Mouse (Mus musculus) granulocyte monocyte progenitor cell, adult 5-6 weeks (primary cell): ENCODE measurements around the gene Gabarap. TPM values are rescaled to one million over a fixed set of nuclear protein-coding genes. Genes with fewer than 3 reads are reported as not detected.
"Not testable (repeated sequence)": the region's sequence is repeated elsewhere in the genome, so short reads cannot be mapped to it uniquely, and the experiment has no call there.

Experiments
- ATAC-seq: replicated peaks from 2 replicates; pipeline ENCODE4 v1.8.0; 2016; ENCODE audit warnings: mild to moderate bottlenecking, moderate TSS enrichment, inconsistent platforms; ENCODE audit not compliant: poor library complexity, severe bottlenecking
- total RNA-seq, 2 experiments: library from RNA; stranded (forward) in 1 of 2; stranded (reverse) in 1 of 2; fragments of 200-712, 200-1000 nt in 1 of 2; fragments of >200 nt in 1 of 2; fragmentation: Nextera tagmentation in 1 of 2; gene quantifications; 2 replicates each; pipeline ENCODE4 v1.2.3; 2014 to 2017

Gabarap gene
- total RNA-seq (2014; fragmentation: Nextera tagmentation) (288 and 367 TPM in 2 replicates), total RNA-seq (2017) (239 and 250 TPM in 2 replicates)

DNA sequence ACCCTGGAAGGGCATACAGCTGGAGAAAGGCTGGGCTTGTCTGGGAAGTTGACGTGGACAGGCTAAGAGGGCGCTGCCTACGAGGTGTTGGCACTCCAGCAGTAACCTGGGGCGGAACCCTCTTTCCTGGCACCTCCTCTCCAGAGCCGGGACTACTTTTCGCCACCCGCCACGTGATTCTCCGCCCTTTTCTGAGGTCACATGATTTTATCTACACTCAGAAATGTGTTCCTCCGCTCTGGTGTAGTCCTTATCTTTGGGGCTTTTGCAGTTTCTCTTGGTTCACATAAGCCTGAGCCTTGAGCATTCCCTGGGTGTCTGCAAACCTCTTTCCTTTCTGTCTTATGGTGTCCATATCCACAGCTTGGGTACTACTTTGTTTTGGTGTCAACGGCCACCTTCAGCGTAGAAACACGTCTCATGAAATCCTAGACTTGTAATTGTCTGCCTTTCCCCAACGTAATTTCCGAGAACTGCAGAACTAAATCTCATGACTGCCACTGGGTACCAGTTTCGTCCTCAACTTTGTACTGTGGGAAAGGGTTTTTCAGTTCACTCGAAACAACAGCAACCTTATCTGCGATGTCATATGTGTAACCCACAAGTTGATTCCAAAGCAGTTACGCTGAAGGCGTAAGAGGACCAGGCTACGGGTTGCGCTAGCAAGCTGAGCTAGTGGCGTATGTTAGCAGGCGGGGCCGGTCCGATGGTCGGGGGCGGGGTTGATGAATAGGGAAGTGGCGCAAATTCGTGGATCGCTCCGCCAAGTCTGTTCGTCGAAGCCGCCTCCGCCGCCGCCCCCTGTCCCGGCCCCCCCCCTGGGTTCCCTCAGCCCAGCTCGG lies at the start of gene Gabarap:
Gene Gabarap (plus strand): TSS at position 294 of the 842 bp plus-strand sequence.
- peak; percentile 70 for ATAC-seq

- ATAC-seq = no peak
Measured at GRCm38 (mm10) chr11:69945216-69945615, 45.7 kb upstream of the Gabarap start.

- no peak for ATAC-seq
Measured at GRCm38 (mm10) chr11:69945997-69946891, 44.7 kb upstream of the Gabarap start.

DNA sequence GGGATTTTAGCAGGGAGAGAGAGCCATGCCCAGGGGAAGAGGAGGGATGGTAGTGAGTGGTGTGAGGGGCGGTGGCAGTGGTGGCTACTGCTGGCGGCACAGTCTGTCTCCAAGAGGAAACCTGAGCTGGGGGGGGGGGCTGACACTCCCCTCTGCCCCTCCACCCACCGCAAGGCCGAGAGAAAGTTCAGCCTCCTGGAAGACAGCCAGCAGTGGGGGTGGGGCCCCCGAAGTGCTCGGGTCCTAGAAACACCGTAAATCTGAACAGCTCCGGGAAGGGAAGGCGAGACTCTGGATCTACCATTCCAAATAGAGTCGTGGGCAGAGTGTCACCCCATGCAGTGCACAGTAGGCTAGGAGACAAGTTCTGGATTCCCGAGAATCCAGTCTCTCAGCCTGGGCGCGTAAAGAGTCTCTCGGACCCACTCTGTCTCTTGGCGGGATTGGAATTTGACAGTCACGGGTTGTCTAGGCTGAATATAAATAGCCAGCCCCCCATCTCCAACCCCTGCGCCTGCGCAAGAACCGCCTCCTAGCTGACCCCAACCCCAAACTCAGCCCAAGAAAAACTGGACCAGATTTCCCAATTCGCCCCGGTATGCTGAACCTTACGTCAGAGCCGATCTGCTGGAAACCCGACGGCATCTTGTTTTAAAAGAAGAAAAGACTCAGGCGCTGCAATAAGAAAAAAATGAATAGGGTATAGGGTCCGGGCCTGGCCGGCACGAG lies 43.4 kb upstream of the Gabarap start:
- ATAC-seq = no peak

DNA sequence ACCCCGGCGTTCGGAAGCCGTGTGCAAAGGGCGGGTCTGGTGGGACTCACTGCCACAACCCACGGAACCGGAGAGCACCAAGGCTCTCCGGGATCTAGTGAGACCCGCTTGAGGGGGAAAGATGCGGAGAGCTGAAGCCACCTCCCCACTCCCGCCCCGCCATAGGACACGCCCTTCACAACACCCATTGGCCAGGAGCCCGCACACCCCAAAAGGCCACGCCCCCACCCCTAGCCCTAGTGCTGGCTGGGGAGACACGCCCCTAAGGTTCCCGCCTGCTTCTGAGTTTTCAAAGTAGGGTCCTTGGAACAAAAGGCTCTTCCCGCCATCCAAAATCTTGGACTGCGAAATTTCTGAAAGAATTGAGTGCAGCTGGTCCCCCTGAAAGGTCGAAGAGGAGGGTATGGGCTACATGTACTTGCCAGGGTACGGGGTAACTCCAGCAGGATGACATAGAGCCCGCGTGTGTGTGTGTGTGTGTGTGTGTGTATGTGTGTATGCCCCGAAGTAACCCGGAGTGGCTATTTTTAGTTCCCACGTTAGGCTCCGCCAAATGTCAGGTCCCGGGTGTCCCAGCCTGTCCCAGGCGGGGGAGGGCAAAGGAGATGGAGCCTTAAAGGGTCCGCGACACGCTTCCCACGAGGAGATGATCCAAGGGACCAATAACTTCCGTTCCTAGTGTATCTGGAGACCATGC lies 42.7 kb upstream of the Gabarap start, which contains the start of gene Slc2a4:
Gene Slc2a4 (minus strand): TSS at position 123 of the 697 bp plus-strand sequence.
- peak; percentile 92 for ATAC-seq

GRCm38 (mm10) chr11:69948763-69949150 lies 42.2 kb upstream of the Gabarap start:
- ATAC-seq = peak; percentile 74

DNA sequence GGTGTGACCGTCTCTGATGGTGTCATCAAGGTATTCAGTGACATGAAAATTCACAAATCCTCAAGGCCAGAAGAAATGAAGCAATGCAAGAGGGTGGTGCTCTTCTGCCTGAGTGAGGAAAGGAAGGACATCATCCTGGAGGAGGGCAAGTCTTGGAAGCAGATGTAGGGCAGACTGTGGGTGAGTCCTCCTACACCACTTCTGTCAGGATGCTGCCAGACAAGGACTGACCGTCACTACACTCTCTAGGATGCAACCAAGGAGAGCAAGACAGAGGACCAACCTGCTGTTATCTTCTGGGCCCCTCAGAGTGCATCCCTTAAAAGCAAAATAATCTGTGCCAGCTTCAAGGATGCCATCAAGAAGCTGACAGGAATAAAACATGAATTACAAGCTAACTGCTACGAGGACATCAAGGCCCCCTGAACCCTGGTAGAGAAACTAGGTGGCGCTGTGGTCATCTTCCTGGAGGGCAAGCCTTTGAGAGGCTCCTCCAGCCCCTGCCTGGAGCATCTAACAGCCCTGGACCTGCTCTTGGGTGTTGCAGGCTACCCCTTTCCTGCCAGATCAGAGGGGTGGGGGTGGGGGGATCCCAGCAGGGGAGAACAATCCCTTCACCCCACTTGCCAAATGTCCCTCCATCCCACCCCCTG lies 40.0 kb upstream of the Gabarap start:
- ATAC-seq = no peak

DNA sequence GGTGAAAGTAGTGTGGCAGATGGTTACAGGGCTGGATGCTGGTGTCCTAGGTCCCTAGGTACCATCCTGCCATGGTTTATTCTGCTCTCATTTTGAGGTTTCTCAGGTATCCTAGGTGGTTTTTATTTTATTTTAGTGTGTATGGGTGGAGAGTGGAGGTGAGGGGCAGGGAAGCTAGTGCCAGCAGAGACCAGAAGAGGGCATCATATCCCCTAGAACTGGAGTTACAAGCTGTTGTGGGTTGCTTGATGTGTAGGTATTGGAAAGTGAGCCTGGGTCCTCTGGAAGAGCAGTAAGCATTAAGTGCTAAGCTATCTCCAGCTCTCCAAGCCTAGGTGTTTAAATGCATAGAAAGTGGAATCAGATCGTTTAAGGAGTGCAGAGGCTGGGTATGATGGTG lies 38.7 kb upstream of the Gabarap start:
- no peak for ATAC-seq

- no peak; the same call in 1 of the 2 replicates for ATAC-seq
Measured at GRCm38 (mm10) chr11:69953267-69953915, 37.6 kb upstream of the Gabarap start.

GRCm38 (mm10) chr11:69955618-69956017 lies 35.3 kb upstream of the Gabarap start:
- not testable (repeated sequence) for ATAC-seq

DNA sequence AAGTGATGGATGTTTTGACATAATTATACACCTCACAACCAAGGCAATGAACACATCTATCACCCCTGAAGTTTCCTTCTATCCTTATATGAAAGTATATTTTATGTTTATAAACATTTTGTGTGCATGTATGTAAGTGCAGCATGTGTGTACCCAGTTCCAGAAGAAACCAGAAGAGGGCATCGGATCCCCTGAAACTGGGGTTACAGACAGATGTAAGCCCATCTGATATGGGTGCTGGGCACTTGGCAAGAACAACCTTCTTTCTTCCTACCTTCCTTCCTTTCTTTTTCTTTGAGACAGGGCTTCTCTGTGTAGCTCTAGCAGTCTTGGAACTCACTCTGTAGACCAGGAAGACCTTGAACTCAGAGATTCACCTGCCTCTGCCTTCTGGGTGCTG lies 34.7 kb upstream of the Gabarap start:
- ATAC-seq = no peak

DNA sequence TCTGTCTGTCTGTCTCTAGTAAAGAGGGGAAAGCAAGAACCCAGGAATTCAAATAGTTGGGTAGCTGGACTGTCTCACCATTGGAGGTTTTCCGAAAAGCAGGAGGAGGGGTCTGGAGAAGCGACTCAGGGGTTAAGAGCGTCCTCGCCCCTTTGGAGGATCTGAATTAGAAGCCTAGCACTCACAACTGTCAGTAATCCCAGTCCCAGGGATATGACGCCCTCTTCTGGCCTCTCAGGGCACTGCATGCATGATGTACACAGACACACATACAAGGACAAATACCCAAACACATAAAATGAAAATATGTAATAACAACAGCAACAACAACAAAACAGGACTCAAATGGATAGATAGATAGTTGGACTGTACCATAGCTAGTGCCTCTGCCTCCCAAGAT lies 30.3 kb upstream of the Gabarap start:
- 0 out of 2 replicates have a peak, but pooled peaks have one; percentile 27 for ATAC-seq

DNA sequence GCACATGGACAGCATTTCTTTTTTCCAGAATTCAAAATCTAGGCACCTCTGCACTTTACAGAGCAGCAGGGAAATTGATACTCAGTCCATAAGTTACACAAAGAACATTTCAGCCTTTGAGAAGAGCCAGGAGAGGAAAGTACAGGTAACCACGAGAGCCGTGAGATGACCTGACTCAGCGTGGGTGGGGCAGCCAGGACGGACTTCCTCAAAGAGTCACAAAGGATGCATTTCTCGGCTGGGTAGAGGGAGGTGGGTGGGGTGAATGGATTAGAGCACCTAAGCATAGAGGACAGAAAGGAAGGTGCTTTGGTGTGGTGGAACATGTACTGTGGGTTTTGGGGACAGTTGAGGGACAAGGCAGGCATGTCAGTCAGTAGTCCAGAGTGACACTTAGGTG lies 29.1 kb upstream of the Gabarap start:
- ATAC-seq = peak; percentile 42

DNA sequence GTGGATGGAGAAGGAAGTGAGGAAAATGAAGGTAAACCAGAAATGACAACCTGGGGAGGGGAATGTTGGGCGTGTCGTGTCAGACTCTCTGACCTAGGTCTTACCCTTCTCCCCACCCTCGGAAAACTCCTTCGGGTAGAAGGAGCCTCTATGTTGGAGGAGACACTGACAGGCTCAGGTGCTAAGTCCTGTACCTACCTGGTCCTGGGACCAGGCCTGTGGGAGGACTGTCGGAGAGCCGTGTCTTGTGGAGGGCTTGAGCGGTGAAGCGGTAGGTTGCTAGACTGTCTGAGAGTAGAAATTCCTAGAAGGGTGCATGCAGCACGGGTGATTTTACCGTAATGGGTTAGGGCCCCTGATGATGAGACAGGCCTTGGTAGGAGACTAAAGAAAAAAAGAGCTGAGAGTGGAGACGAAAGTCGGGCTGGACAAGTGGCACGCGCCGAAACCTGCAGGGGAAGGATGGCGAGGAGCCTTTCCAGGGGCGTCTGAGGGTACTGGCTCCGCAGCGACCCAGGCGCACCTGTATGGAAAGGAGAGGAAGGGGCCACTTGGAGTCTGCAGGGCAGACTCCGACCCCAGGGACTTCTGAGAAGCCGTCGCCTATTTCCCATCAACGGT lies 26.2 kb upstream of the Gabarap start, which contains the start of gene Cldn7:
Gene Cldn7 (plus strand): TSS at position 130 of the 621 bp plus-strand sequence.
- ATAC-seq = no peak

GRCm38 (mm10) chr11:69965271-69966005 lies 25.5 kb upstream of the Gabarap start:
- no peak for ATAC-seq

DNA sequence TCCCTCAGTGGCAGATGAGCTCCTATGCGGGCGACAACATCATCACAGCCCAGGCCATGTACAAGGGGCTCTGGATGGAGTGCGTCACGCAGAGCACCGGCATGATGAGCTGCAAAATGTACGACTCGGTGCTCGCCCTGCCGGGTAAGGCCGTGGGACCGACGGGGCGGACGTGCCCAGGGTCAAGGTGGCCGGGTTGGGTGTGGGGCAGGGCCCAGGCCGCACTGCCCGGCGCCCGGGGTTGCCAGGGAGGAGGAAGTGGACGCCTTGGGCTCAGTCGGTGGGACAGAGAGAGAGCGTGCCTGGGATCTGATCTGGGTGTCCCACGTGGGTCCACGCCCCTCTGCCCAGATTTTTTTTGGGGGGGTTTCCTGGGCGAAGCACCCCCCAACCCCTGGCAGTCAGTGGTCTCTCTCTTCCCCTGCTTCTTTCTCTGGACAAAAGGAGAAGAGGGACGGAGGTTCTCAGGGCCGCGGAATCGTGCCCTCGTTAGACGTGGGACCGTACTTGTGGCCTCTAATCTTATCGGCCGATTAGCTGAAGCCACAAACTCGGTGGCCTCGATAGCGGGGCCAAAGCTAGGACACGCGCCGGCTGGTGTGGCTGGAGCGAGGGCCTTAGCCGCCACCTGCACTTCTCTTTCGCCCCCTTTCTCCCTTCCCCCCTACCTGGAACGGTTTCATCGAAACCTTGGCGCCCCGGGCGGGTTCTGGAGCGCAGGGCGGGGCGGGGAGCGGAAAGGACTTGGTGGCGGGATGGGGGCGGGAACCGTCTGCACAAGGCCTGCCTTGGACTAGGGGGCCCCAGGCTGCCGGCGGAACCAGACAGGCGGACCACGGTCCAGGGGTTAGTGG lies 24.7 kb upstream of the Gabarap start:
- peak; percentile 66 for ATAC-seq
